ENCODE assay signal across 36 mouse cellular contexts in genomic region chr1:120044584-120044983, GRCm38 (mm10). TPM values are rescaled to one million over a fixed set of nuclear protein-coding genes. Genes with fewer than 3 reads are reported as not detected.
A peak's percentile ranks its signal among the peaks of the same experiment; 100 is the strongest.
DNase-seq lines count a peak whose midpoint lies in the region; ATAC-seq and TF ChIP-seq lines count a peak whose summit lies in the region.
"Had no signal": no experiment of that assay in that cellular context is flagged by ENCODE, and none has a peak within 500 bp of the region (broad histone marks: within the 10 kb centered on the region; RNA-seq: fewer than 3 reads in every experiment).

No protein-coding gene starts in this region.

- no peaks in the 10 kb centered on the region for H3K4me1 ChIP-seq in kidney, postnatal 0 days (replicated peaks; ENCODE audit: insufficient read depth, low read length)
- H3K4me1 ChIP-seq in stomach, embryonic 16.5 days (ENCODE audit: control insufficient read depth, insufficient read depth, low read length) = no peaks in the 10 kb centered on the region
- H3K4me1 ChIP-seq: embryonic facial prominence, embryonic 12.5 days; forebrain, embryonic 15.5 days; liver, embryonic 13.5 days; neural tube, embryonic 12.5 days had no signal

- ATAC-seq in kidney, postnatal 0 days (replicated peaks; ENCODE audit: low FRiP score, low read depth) = peak; percentile 64
- peak; percentile 93 for ATAC-seq in granulocyte monocyte progenitor cell, adult 5-6 weeks (replicated peaks; ENCODE audit: poor library complexity, severe bottlenecking)
- peak; percentile 42; the same call in 1 of the 2 replicates for ATAC-seq in stomach, embryonic 16.5 days (ENCODE audit: insufficient read depth, low FRiP score)
- ATAC-seq: activated CD4-positive, CD25-positive, alpha-beta regulatory T cell, adult 4 months; forebrain, embryonic 15.5 days; intestine, embryonic 16.5 days; midbrain, embryonic 16.5 days had no signal

- 63% methylated on average over 16 of the region's 16 CpGs for WGBS in kidney, postnatal 0 days
- WGBS in stomach, embryonic 16.5 days = 83% methylated on average over 16 of the region's 16 CpGs

- H3K27ac ChIP-seq in kidney, postnatal 0 days = no peak overlapping the region
- H3K27ac ChIP-seq in stomach, embryonic 16.5 days (ENCODE audit: low read length) = no peak overlapping the region
- H3K27ac ChIP-seq: embryonic facial prominence, embryonic 12.5 days; forebrain, embryonic 15.5 days; liver, embryonic 13.5 days; neural tube, embryonic 12.5 days had no signal

- H3K36me3 ChIP-seq in kidney, postnatal 0 days (ENCODE audit: insufficient read depth, low read length) = no peaks in the 10 kb centered on the region
- H3K36me3 ChIP-seq in stomach, embryonic 16.5 days (ENCODE audit: control insufficient read depth, insufficient read depth, low read length) = no peaks in the 10 kb centered on the region
- H3K36me3 ChIP-seq: embryonic facial prominence, embryonic 12.5 days; forebrain, embryonic 15.5 days; liver, embryonic 13.5 days; neural tube, embryonic 12.5 days had no signal

- H3K9ac ChIP-seq in kidney, postnatal 0 days (ENCODE audit: low read depth, low read length) = no peak overlapping the region
- H3K9ac ChIP-seq in stomach, embryonic 16.5 days (ENCODE audit: low read length) = no peak overlapping the region
- H3K9ac ChIP-seq: embryonic facial prominence, embryonic 12.5 days; forebrain, embryonic 15.5 days; liver, embryonic 13.5 days; neural tube, embryonic 12.5 days had no signal

- peak; percentile 8 for DNase-seq in gastrocnemius, adult 18-20 months (ENCODE audit: low spot score)
- DNase-seq in gastrocnemius, postnatal 25 days = no peak
- peak; percentile 21 for DNase-seq in kidney, postnatal 0 days (ENCODE audit: low spot score)
- no peak for DNase-seq in kidney, postnatal 36 days
- no peak for DNase-seq in cerebellum, adult 9-10 months
- no peak for DNase-seq in right cerebral cortex, postnatal 10 days (ENCODE audit: low spot score in 2 of 2)
- DNase-seq: adrenal gland, adult 2 months; B cell, adult 2 months; cerebellum, adult 11-12 months; cerebellum, postnatal 10 days; gastrocnemius, postnatal 36 days; heart, postnatal 14 days; kidney, adult 8-10 months; layer of hippocampus, postnatal 36 days; left cerebral cortex, postnatal 4 days; liver, embryonic 13.5 days; lung, adult 18-20 months; lung, postnatal 14 days; right cerebral cortex, adult 18-20 months; right cerebral cortex, postnatal 4 days; thymus, postnatal 4 days had no signal

- H3K4me2 ChIP-seq in kidney, postnatal 0 days (ENCODE audit: low read length) = no peak overlapping the region
- no peak overlapping the region for H3K4me2 ChIP-seq in stomach, embryonic 16.5 days (ENCODE audit: low read depth, low read length)
- H3K4me2 ChIP-seq: embryonic facial prominence, embryonic 12.5 days; forebrain, embryonic 15.5 days; liver, embryonic 13.5 days; midbrain, embryonic 11.5 days; neural tube, embryonic 12.5 days had no signal

- TF ChIP-seq CTCF in kidney, postnatal 0 days (IDR thresholded peaks at IDR 0.05; ENCODE audit: low read depth) = no peak

- no peaks in the 10 kb centered on the region for H3K9me3 ChIP-seq in kidney, postnatal 0 days (replicated peaks; ENCODE audit: low read length)
- no peaks in the 10 kb centered on the region for H3K9me3 ChIP-seq in stomach, embryonic 16.5 days (replicated peaks; ENCODE audit: control insufficient read depth, low read length)
- H3K9me3 ChIP-seq: embryonic facial prominence, embryonic 12.5 days; forebrain, embryonic 15.5 days; liver, embryonic 13.5 days; neural tube, embryonic 12.5 days had no signal

- H3K4me3 ChIP-seq in kidney, postnatal 0 days (replicated peaks; ENCODE audit: low read depth, low read length) = no peak overlapping the region
- H3K4me3 ChIP-seq in stomach, embryonic 16.5 days (replicated peaks; ENCODE audit: low read length) = no peak overlapping the region
- H3K4me3 ChIP-seq: embryonic facial prominence, embryonic 12.5 days; forebrain, embryonic 15.5 days; liver, embryonic 13.5 days; neural tube, embryonic 12.5 days had no signal

- no peaks in the 10 kb centered on the region for H3K27me3 ChIP-seq in kidney, postnatal 0 days (ENCODE audit: insufficient read depth, low read length)
- H3K27me3 ChIP-seq in stomach, embryonic 16.5 days (ENCODE audit: control insufficient read depth, insufficient read depth, low read length) = no peaks in the 10 kb centered on the region
- H3K27me3 ChIP-seq: CH12.LX; embryonic facial prominence, embryonic 12.5 days; forebrain, embryonic 15.5 days; liver, embryonic 13.5 days; neural tube, embryonic 12.5 days had no signal

RNA-seq across cellular contexts. Expression of gene Tmem37, which starts 29.3 kb away (rescaled TPM):
- total RNA-seq in gastrocnemius, adult 18-20 months (2021) = 10 to 100 TPM; 13.0 to 22.9 TPM
- 10 to 100 TPM; 11.2 to 16.5 TPM for total RNA-seq in gastrocnemius, postnatal 25 days (2021)
- 166 and 180 TPM in 2 replicates for polyA plus RNA-seq in kidney, postnatal 0 days (2015; fragmentation: Nextera tagmentation; extraction: Ambion mirVana)
- 1.3 TPM in 1 of 2 replicates, not detected in the other for total RNA-seq in granulocyte monocyte progenitor cell, adult 5-6 weeks (2014; fragmentation: Nextera tagmentation)
- 0.65 TPM in 1 of 2 replicates, not detected in the other for total RNA-seq in granulocyte monocyte progenitor cell, adult 5-6 weeks (2017)
- 19.4 and 24.8 TPM in 2 replicates for polyA plus RNA-seq in stomach, embryonic 16.5 days (2015; fragmentation: Nextera tagmentation; extraction: Ambion mirVana)
- total RNA-seq: CH12.LX had no signal

RNA-seq across cellular contexts. Expression of gene Sctr, which starts 37.9 kb away (rescaled TPM):
- 1 to 10 TPM; 3.4 to 4.2 TPM for total RNA-seq in gastrocnemius, adult 18-20 months (2021)
- 1 to 10 TPM; 3.0 to 3.8 TPM for total RNA-seq in gastrocnemius, postnatal 25 days (2021)
- polyA plus RNA-seq in kidney, postnatal 0 days (2015; fragmentation: Nextera tagmentation; extraction: Ambion mirVana) = 0.63 and 0.75 TPM in 2 replicates
- total RNA-seq in granulocyte monocyte progenitor cell, adult 5-6 weeks (2014; fragmentation: Nextera tagmentation) = not detected in 2 replicates
- total RNA-seq in granulocyte monocyte progenitor cell, adult 5-6 weeks (2017) = not detected in 2 replicates
- 1.1 and 1.7 TPM in 2 replicates for polyA plus RNA-seq in stomach, embryonic 16.5 days (2015; fragmentation: Nextera tagmentation; extraction: Ambion mirVana)
- total RNA-seq: CH12.LX; heart, adult 8-10 months had no signal
- polyA plus RNA-seq: liver, embryonic 13.5 days had no signal

RNA-seq across cellular contexts. Expression of gene Cfap221, which starts 47.5 kb away (rescaled TPM):
- not detected for total RNA-seq in gastrocnemius, adult 18-20 months (2021)
- total RNA-seq in gastrocnemius, postnatal 25 days (2021) = not detected
- polyA plus RNA-seq in kidney, postnatal 0 days (2015; fragmentation: Nextera tagmentation; extraction: Ambion mirVana) = not detected in 2 replicates
- not detected in 2 replicates for total RNA-seq in granulocyte monocyte progenitor cell, adult 5-6 weeks (2014; fragmentation: Nextera tagmentation)
- total RNA-seq in granulocyte monocyte progenitor cell, adult 5-6 weeks (2017) = not detected in 2 replicates
- 0.05 TPM in 1 of 2 replicates, not detected in the other for polyA plus RNA-seq in stomach, embryonic 16.5 days (2015; fragmentation: Nextera tagmentation; extraction: Ambion mirVana)
- total RNA-seq: CH12.LX; ES-E14; gastrocnemius, postnatal 36 days; heart, adult 8-10 months; heart, postnatal 14 days had no signal
- polyA plus RNA-seq: activated CD4-positive, CD25-positive, alpha-beta regulatory T cell, adult 4 months; heart, embryonic 14.5 days; intestine, embryonic 16.5 days; large intestine, adult 2 months; liver, embryonic 13.5 days; neural tube, embryonic 12.5 days; spleen, adult 2 months had no signal

Comparison
In these comparisons a context has a peak if more than half of its experiments do, and no peak if none do; other contexts are left out.
1. DNase-seq: peak in gastrocnemius, adult 18-20 months (single experiment) and kidney, postnatal 0 days (single experiment); none in gastrocnemius, postnatal 25 days (single experiment), kidney, postnatal 36 days (0 of 2), cerebellum, adult 9-10 months (single experiment) and right cerebral cortex, postnatal 10 days (0 of 2).
2. ATAC-seq: peak in every context shown above with its lines; median percentile 93 in granulocyte monocyte progenitor cell, adult 5-6 weeks; 64 in kidney, postnatal 0 days; 42 in stomach, embryonic 16.5 days.
3. RNA of gene Tmem37, which starts 29.3 kb away (total RNA-seq): 13.0 to 22.9 TPM in gastrocnemius, adult 18-20 months and 11.2 to 16.5 TPM in gastrocnemius, postnatal 25 days; 0.65 to 1.3 TPM in granulocyte monocyte progenitor cell, adult 5-6 weeks; every median in the first group is over 4 times any median in the second.